Mouse (Mus musculus): Measurements from ENCODE around the gene Gm21987. TPM values are rescaled to one million over a fixed set of nuclear protein-coding genes. Genes with fewer than 3 reads are reported as not detected.
"Not testable (repeated sequence)": the region's sequence is repeated elsewhere in the genome, so short reads cannot be mapped to it uniquely, and the experiment has no call there.

The Gm21987 gene
- polyA plus RNA-seq, 1 experiment from 2014 or later, result not detected

DNA sequence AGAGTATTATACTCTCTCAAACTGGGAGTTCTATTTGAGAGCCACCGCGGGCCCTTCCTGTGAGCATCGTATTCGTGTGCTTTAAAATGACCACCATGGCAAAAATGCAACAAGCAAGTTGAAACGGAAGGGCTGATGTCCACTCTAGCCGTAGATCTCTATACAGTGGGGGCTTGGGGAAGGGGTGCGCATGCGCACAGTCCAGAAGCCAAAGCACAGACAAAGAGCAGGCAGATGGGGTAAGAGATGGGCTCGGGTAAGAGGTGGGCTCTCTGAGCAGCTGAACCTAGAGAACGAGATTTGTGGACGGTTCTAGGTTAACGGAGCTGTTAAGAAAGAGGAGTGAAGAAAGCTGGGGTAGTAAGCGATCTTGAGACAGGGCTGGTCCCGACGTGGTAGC lies 22.5 kb upstream of the Gm21987 start:
- no peak overlapping the region for H3K27ac ChIP-seq
- H3K27me3 ChIP-seq, result no peaks in the 10 kb centered on the region
- WGBS, result 92% methylated on average over 15 of the region's 15 CpGs
- no peak overlapping the region for H3K4me3 ChIP-seq (replicated peaks)
- H3K9me3 ChIP-seq, result no peaks in the 10 kb centered on the region
- no peak overlapping the region for H3K4me2 ChIP-seq
- H3K9ac ChIP-seq (replicated peaks), result no peak overlapping the region
- no peak for ATAC-seq (ENCODE audit: insufficient number of reproducible peaks, insufficient read depth, low FRiP score, low TSS enrichment, low read depth)
- no peaks in the 10 kb centered on the region for H3K36me3 ChIP-seq
- H3K4me1 ChIP-seq (replicated peaks), result no peaks in the 10 kb centered on the region

DNA sequence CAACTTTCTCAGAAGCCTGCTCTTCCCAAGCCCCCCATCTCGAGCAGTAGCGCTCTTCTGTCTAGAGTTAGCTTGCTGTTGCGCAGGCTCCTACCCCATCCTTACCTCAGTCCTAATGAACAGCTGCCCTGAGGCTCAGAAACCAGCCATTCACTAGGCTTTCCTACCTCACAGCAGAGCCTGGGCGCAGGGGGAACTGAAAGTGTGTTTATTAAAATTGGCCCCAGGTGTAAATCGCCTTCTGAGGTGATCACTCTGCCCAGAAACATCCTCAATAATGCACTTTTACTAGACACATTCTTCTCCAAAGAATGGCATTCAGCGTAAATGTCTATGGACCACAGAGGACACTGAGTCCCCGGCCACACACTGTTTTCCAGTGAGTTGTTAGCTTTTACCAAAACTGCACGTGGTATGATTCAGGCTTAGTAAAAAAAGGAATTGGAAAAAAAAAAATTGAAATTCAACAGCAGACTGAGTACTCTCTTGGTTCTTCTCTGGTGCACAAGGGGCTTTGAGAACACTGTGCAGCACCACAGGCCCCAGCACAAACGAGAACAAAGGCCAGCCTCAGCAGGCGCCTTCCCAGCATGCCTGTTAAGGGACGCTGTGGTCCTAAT lies 20.0 kb upstream of the Gm21987 start:
- Histone ChIP-seq H3K9me3 (no peaks in the 10 kb centered on the region), H3K36me3 (no peaks in the 10 kb centered on the region), H3K4me2 (no peak overlapping the region), H3K9ac (replicated peaks) (no peak overlapping the region), H3K4me1 (replicated peaks) (no peaks in the 10 kb centered on the region), H3K27ac (no peak overlapping the region), H3K4me3 (replicated peaks) (no peak overlapping the region), H3K27me3 (no peaks in the 10 kb centered on the region)
- 85% methylated on average over 11 of the region's 11 CpGs for WGBS
- no peak for ATAC-seq (ENCODE audit: insufficient number of reproducible peaks, insufficient read depth, low FRiP score, low TSS enrichment, low read depth)

DNA sequence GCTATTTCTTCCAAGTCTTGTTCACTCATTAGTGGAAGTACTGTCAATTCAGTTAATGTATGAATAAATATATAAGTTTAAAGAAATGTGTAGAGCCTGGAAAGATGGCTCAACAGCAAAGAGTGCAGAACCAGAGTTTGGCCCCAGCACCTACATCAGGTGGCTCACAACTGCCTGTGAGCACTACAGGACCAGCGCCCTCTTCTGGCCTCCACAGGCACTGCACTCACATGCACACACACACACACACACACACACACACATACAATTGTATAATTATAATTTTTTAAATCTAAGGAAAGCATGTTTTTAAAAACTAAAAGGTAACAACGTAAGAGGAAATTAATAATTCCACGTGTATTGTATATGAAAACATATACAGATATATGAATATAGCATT lies 17.5 kb upstream of the Gm21987 start:
- Histone ChIP-seq H3K9me3 (no peaks in the 10 kb centered on the region), H3K27ac (no peak overlapping the region), H3K4me2 (no peak overlapping the region), H3K36me3 (no peaks in the 10 kb centered on the region), H3K4me3 (replicated peaks) (no peak overlapping the region), H3K4me1 (replicated peaks) (no peaks in the 10 kb centered on the region), H3K9ac (replicated peaks) (no peak overlapping the region), H3K27me3 (no peaks in the 10 kb centered on the region)
- WGBS, result 92% methylated on average over 3 of the region's 3 CpGs
- no peak for ATAC-seq (ENCODE audit: insufficient number of reproducible peaks, insufficient read depth, low FRiP score, low TSS enrichment, low read depth)

DNA sequence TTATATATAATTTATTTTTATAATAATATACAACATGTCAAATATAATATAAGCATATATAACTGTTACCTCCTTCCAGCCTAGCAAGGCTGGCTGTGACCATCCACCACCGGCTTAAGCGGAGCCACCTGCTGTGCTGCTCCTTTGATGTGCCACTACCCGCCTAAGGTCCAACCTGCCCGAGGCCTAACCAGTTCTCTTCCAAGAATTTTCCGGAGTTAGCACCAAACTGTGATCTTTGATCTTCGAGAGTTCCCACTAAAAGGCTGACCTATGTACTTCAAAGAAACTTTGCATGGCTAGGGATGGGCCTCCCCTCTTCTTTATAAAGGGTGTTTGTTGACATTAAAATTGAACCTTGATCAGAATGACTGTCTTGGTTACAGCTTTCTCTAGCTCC lies 12.4 kb upstream of the Gm21987 start:
- H3K4me1 ChIP-seq (replicated peaks), result no peaks in the 10 kb centered on the region
- no peaks in the 10 kb centered on the region for H3K27me3 ChIP-seq
- WGBS, result 7% methylated on average over 6 of the region's 6 CpGs
- no peak overlapping the region for H3K4me2 ChIP-seq
- H3K4me3 ChIP-seq (replicated peaks), result no peak overlapping the region
- no peaks in the 10 kb centered on the region for H3K9me3 ChIP-seq
- no peak overlapping the region for H3K27ac ChIP-seq
- no peak overlapping the region for H3K9ac ChIP-seq (replicated peaks)
- no peak for ATAC-seq (ENCODE audit: insufficient number of reproducible peaks, insufficient read depth, low FRiP score, low TSS enrichment, low read depth)
- H3K36me3 ChIP-seq, result no peaks in the 10 kb centered on the region

DNA sequence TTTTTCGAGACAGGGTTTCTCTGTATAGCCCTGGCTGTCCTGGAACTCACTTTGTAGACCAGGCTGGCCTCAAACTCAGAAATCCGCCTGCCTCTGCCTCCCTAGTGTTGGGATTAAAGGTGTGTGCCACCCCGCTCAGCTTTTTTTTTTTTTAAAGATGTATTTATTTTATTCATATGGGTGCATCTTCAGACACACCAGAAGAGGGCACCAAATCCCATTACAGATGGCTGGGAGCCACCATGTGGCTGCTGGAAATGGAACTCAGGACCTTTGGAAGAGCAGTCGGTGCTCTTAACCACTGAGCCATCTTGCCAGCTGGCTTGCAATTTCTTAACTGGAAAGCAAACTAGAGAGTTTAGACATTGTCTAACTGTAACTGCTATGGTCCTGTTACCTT lies 8.8 kb upstream of the Gm21987 start:
- H3K27ac ChIP-seq; ATAC-seq (ENCODE audit: insufficient number of reproducible peaks, insufficient read depth, low FRiP score, low TSS enrichment, low read depth); H3K36me3 ChIP-seq; H3K27me3 ChIP-seq; H3K4me1 ChIP-seq (replicated peaks); H3K9me3 ChIP-seq; H3K9ac ChIP-seq (replicated peaks); H3K4me3 ChIP-seq (replicated peaks); H3K4me2 ChIP-seq: not testable (repeated sequence)
- 83% methylated on average over 4 of the region's 4 CpGs for WGBS

DNA sequence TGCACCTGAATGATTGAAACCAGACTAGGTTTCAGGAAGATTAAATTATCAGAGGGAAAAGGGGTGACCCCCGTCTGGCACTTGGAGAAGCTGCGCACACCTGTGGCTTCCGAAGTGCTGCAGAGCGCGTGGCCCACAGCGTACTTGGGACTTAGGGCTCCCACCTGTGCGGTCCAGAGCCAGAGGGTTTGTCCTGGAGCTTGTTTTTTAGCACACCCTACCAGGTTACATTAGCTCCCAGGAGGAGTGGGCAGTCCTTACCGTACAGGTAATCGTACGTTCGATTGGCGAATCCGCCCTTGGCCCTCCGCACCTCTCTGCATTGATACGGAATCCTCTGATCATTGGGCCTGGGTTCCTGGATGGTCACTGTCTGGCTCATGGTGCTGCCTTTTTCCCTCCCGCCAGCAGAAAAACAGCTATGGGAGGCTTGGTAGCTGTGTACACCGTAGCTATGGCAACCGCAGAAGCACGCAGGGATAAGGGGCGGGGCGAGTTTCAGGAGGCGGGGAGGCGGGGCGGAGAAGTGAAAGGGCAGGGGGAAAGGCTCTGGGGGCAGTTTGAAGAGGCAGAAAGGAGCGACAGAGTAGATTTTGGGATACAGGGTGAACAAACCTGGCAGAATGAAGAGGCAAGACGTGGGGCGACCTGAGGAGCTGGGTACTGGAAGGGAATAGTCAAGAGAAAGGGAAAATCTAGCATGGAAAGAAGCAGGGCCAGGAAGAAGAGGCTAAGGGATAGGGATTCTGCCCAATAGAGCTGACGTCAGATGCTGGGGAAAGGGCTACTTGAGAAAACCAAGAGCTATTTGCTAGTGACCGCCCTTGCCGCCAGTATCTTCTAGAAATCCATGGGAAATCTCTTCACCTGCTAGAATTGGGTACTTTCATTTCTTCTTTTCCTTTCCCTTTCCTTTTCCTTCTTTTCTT lies 5.2 kb upstream of the Gm21987 start, which contains the start of gene Maats1:
Gene Maats1 (minus strand): TSS at position 748 of the 929 bp plus-strand sequence.
- peak within 1 kb of the TSS; percentile 48 for H3K9ac ChIP-seq (replicated peaks)
- peaks cover 5% of the 10 kb centered on the region; the same call in 1 of the 2 replicates for H3K9me3 ChIP-seq
- no peaks in the 10 kb centered on the region for H3K36me3 ChIP-seq
- H3K27ac ChIP-seq, result no peak within 1 kb of the TSS
- peak; percentile 76 for ATAC-seq (ENCODE audit: insufficient number of reproducible peaks, insufficient read depth, low FRiP score, low TSS enrichment, low read depth)
- H3K4me1 ChIP-seq (replicated peaks), result peaks cover 8% of the 10 kb centered on the region
- no peaks in the 10 kb centered on the region for H3K27me3 ChIP-seq
- peak within 1 kb of the TSS; percentile 67 for H3K4me2 ChIP-seq
- H3K4me3 ChIP-seq (replicated peaks), result peak within 1 kb of the TSS; percentile 35
- 9% methylated on average over 30 of the region's 30 CpGs for WGBS

DNA sequence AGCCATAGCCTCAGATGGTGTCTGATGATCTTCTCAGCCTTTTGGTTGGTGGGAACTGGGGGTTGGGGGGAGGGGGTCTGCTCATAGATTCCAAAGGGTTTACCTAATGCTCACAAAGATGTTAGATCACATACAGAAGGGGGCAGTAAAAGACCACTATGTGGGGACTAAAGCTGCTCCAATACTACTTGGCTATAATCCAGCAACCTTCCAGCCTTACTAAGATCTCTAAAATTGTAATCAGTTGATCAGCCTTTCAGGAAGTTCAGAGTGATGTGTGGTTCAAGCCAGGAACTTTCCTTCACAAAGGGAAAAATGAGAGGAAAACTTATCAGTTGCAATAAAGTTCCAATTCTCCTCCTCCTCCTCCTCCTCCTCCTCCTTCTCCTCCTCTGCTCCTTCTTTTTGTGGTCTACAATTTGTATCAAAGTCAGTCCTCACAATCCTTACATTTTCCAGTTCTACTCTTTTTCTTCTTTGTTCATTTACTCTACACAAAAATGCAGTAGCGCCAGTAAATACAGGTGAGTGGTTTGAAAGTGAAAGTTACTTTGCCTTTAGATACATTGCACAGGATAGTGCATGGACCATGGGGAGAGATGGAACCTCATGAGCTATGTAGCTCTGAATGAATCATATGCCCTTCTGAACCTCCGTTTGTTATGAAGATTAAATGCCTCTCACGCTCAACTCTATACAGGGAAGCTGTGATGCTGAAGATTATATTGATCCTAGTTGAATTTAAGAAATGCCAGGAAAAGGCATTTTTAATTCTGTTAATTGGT lies 1.7 kb upstream of the Gm21987 start:
- Histone ChIP-seq H3K27me3 (no peaks in the 10 kb centered on the region), H3K4me3 (replicated peaks) (no peak overlapping the region), H3K36me3 (peaks cover 5% of the 10 kb centered on the region), H3K9ac (replicated peaks) (no peak overlapping the region), H3K4me2 (no peak overlapping the region), H3K9me3 (peaks cover 2% of the 10 kb centered on the region; the same call in 1 of the 2 replicates), H3K27ac (no peak overlapping the region), H3K4me1 (replicated peaks) (peaks cover 13% of the 10 kb centered on the region)
- ATAC-seq (ENCODE audit: insufficient number of reproducible peaks, insufficient read depth, low FRiP score, low TSS enrichment, low read depth), result no peak
- 77% methylated on average over 3 of the region's 3 CpGs for WGBS

DNA sequence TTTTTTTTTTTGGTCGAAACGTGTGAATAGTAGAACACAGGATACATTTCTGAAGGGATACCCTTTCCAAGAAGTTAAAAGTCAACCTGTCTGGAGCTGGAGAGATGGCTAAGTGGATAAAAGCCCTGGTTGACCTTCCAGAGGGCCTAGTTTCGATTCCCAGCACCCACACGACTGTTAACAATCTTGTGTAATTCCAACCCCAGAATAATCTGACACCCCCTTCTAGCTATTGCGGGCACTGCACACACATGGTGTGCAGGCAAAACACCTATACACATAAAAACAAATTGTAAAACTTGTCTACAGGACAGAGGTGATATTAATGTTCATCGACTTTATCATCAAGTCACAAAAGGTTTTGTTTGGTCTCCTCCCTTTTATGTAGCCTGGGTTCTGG lies 748 bp downstream of the Gm21987 start:
- H3K4me2 ChIP-seq, result peak overlapping the region; percentile 79
- H3K27me3 ChIP-seq, result no peaks in the 10 kb centered on the region
- no peak for ATAC-seq (ENCODE audit: insufficient number of reproducible peaks, insufficient read depth, low FRiP score, low TSS enrichment, low read depth)
- H3K9ac ChIP-seq (replicated peaks), result peak overlapping the region; percentile 83; the same call in 1 of the 2 replicates
- peaks cover 5% of the 10 kb centered on the region for H3K4me1 ChIP-seq (replicated peaks)
- H3K36me3 ChIP-seq, result peaks cover 27% of the 10 kb centered on the region
- H3K9me3 ChIP-seq, result no peaks in the 10 kb centered on the region
- H3K27ac ChIP-seq, result no peak overlapping the region
- peak overlapping the region; percentile 87 for H3K4me3 ChIP-seq (replicated peaks)
- 62% methylated on average over 6 of the region's 6 CpGs for WGBS

DNA sequence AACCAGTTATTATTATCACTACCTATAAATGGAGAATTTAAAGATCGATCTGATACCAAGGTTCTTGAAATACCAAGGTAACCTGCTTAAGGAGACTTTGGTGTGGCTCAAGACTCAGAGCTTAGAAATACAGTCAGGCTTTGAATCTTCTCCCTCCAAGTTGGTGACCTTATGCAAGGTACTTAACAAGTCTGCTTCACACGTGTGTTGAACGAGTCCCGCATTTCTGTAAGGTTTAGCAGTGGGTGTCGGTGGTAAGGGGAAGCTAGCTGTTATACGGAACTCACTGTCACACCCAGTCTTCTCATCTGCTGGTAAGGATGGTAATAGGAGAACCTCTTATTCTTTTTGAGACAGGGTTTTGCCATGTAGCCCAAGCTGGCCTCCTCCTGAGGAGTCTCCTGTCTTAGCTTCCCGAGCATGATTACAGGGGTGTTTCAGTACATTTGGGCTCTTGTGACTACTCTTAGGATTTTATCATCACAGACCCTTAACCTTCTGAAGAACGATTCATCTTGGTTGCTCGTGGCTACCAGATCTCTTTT lies 1.4 kb downstream of the Gm21987 start:
- WGBS, result 87% methylated on average over 9 of the region's 9 CpGs
- H3K27me3 ChIP-seq, result no peaks in the 10 kb centered on the region
- no peak overlapping the region for H3K27ac ChIP-seq
- no peak overlapping the region for H3K4me3 ChIP-seq (replicated peaks)
- H3K4me1 ChIP-seq (replicated peaks), result peaks cover 5% of the 10 kb centered on the region
- H3K9ac ChIP-seq (replicated peaks), result no peak overlapping the region
- peaks cover 27% of the 10 kb centered on the region for H3K36me3 ChIP-seq
- ATAC-seq (ENCODE audit: insufficient number of reproducible peaks, insufficient read depth, low FRiP score, low TSS enrichment, low read depth), result no peak
- H3K9me3 ChIP-seq, result no peaks in the 10 kb centered on the region
- H3K4me2 ChIP-seq, result no peak overlapping the region

DNA sequence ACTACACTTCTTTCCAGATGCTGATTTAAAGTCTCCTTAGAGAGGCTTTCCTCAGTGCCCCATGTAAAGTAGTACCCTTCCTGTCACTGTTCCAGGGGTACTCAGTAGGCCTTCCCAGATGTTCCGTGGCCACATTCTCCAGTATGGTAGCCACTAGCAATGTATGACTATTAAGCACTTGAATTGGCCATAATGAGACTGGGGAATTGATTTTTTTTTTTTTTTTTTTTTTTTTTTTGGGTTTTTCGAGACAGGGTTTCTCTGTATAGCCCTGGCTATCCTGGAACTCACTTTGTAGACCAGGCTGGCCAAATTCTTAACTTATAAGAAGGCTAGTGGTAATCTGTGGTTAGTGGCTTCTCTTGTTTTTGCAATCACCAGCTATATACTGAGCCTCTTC lies 3.0 kb downstream of the Gm21987 start:
- Histone ChIP-seq H3K4me2 (no peak overlapping the region), H3K36me3 (peaks cover 31% of the 10 kb centered on the region), H3K4me3 (replicated peaks) (no peak overlapping the region), H3K4me1 (replicated peaks) (peaks cover 5% of the 10 kb centered on the region), H3K27ac (no peak overlapping the region), H3K27me3 (no peaks in the 10 kb centered on the region), H3K9ac (replicated peaks) (no peak overlapping the region), H3K9me3 (no peaks in the 10 kb centered on the region)
- 83% methylated on average over 2 of the region's 2 CpGs for WGBS
- ATAC-seq (ENCODE audit: insufficient number of reproducible peaks, insufficient read depth, low FRiP score, low TSS enrichment, low read depth), result no peak

Measured in limb, embryonic 12.5 days (tissue).